Mouse (Mus musculus) adrenal gland, postnatal 36 days (tissue): ENCODE results near the gene Cdk15. TPM values are rescaled to one million over a fixed set of nuclear protein-coding genes. Genes with fewer than 3 reads are reported as not detected.
A peak's percentile ranks its signal among the peaks of the same experiment; 100 is the strongest.

Source experiments
- DNase-seq, 2 experiments: peaks; one replicate each; pipeline ENCODE4 v3.0.0; 2021; ENCODE audit warnings: mixed read lengths in 1 of 2
- long read RNA-seq, 2 experiments: library from polyadenylated mRNA; stranded (forward); transcript quantifications; one replicate each; pipeline ENCODE4 v2.0.0; 2021; ENCODE audit warnings: borderline sequencing depth in 2 of 2
- total RNA-seq, 2 experiments: library from RNA; stranded (reverse); gene quantifications; 2 replicates each; pipeline ENCODE4 v1.2.3; 2021

The Cdk15 gene
- total RNA-seq: under 1 TPM in 1 of 2 experiments, not detected in 1; 0.20 TPM
- long read RNA-seq, experiment 1: 0 reads
- long read RNA-seq, experiment 2: 0 reads

- peak; percentile 49 to 52 for DNase-seq
Observed at GRCm38 (mm10) chr1:59256751-59257231, at the start of gene Cdk15. Cdk15 (plus strand) TSS chr1:59256906.

DNA sequence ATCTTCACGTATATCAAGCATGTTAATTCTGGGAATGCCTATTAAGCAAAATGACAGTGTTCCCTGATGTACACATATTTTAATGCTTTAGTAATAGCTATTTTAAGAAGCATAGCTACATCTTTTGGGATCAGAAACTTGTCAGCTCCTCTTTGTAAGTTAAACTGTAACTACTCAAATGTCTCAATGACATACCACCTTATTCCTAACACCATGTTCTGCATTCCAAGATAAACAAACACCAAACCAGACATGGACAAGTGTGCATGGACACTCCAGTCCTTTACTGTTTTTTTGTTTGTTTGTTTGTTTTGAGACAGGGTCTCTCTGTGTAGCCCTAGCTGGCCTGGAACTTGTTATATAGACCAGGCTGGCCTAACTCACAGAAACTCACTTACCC is 48.4 kb upstream of the Cdk15 start:
- no peak for DNase-seq

DNA sequence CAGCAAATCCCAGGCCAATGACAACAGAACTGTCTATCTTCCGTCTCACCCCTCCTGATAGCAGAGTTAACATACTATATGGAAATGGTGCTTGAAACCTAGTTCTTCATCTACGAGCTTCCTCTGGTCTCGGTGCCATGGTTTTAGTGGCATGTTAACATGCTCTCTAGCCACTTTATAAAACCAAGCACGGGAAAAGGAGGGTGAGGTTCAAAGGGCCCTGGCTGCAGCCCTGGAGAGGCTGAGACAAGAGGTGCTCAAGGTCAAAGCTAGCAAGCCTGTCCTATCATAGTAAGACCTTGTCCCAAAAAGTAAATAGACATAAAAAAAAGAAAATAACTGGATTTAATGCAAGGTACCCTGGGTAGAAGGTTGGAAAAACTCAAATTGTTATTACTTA is 45.1 kb upstream of the Cdk15 start:
- DNase-seq: no peak

DNA sequence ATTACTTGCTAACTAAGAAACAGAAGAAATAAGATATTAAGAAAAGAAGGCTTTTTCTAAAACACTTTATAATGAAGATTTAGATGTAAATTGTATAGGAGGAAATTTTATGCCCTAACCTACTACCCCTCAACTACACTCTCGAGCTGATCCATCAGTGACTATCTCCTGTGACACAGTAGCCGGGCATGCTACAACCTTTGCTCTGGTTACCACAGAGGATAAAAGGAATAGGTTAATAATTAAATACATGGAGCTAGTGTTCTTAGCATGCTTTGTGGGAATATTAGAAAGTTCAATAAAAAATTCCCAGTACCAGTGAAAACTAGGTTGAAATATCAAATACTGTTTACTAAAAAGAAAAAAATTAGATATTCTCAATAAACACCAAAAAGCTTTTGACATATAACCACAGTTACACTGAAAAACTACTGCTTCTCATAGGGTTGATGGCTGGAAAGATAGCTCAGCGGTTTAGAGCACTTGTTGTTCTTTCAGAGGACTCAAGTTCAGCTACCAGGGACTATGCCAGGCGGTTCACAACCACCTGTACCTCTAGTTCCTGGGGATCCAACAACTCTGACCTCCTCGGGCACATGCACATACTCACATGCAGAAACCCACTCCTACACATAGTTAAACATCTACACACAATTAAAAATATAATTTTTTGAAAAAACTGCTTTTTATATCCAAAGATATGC is 44.5 kb upstream of the Cdk15 start:
- DNase-seq: no peak

GRCm38 (mm10) chr1:59212951-59213350 is 43.8 kb upstream of the Cdk15 start:
- no peak for DNase-seq

- DNase-seq: no peak
Observed at GRCm38 (mm10) chr1:59215446-59215845, 41.3 kb upstream of the Cdk15 start.

DNA sequence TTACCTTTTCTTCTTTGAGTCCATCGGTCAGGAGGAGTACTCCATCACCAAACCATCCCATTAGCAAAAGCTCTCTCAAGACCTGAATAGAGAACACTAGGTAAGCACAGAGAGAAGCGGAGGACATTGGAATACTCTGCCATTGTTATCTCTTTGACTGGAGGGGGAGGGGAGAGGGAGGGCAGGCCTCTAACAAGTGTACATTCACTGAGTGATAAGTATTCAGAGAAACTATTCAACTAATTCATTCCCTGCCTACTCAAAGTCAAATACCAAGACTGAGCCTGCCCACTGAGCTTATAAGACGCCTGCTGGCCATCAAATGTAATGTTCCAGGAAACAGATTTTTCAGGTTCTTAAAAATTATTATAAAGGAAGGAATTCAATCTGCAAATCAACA is 36.3 kb upstream of the Cdk15 start:
- DNase-seq: no peak

DNA sequence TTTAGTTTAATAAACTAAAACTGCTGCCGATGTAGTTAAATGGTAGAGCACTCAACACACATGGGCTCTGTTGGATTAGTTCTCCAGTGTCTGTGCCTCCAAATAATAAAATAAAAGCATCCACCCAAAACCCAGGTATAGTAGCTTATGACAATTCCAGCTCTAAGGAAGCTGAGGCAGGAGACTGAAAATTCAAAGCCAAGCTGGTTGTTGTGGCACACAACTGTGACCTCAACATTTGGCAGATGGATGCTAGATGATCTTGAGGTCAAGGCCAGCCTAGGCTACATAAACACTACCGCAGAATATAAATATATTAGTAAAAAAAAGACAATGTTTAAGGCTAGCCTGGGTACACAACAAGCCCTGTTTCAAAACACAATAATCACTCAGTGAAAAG is 35.1 kb upstream of the Cdk15 start:
- no peak for DNase-seq

GRCm38 (mm10) chr1:59222101-59222825 is 34.4 kb upstream of the Cdk15 start:
- no peak for DNase-seq

GRCm38 (mm10) chr1:59228552-59228951 is 28.2 kb upstream of the Cdk15 start:
- DNase-seq: no peak

DNA sequence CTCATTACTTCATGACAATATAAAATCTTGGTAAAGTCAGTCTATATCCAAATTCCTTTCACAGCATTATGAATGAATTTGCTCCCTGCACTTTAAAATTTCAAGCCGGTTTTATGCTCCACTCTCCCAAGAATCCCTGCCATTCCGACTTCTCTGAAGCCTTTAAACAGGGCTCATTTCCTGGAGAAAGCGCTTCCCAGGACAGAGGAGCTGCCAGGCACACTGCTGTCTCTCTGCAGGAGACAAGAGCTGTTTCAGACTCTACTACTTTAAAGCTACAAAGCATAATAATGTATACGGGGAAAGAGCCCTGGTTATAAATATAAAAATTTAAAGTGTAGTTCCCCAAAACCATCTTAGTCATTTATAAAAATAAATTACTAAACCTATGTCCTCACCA is 27.5 kb upstream of the Cdk15 start:
- DNase-seq: no peak

DNA sequence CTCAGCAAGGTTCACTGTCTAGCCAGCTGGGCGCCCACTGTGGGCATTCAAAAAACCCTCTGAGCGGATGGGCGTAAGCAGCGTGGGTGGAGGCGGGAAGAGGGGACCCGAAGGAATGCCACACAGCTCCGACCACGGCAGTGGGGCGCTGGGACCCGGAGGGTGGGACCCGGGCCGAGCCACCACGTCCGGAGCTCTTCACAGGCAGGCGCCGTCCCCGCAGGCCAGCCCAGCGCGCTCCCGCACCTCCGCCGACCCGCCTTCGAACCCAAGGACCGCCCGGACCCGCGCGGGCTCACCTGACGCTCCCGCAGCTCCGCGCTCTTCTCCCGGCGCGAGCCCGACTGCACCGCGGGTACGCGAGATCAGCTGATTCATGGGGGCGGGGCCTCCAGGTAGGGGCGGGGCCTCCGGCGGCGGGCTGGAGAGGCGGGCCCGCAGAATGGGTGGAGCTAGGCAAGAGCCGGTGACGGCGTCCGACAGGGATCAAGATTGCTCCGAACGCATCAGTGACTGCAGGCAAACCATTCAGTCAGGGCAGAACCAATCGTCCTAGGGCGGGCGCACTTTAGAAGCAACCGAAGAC is 19.8 kb upstream of the Cdk15 start, which contains the start of gene Als2:
Gene Als2 (minus strand): TSS at position 376 of the 586 bp plus-strand sequence.
- DNase-seq: peak; percentile 99

- DNase-seq: peak; percentile 69 to 77
Observed at GRCm38 (mm10) chr1:59237614-59238211, 19.0 kb upstream of the Cdk15 start.

DNA sequence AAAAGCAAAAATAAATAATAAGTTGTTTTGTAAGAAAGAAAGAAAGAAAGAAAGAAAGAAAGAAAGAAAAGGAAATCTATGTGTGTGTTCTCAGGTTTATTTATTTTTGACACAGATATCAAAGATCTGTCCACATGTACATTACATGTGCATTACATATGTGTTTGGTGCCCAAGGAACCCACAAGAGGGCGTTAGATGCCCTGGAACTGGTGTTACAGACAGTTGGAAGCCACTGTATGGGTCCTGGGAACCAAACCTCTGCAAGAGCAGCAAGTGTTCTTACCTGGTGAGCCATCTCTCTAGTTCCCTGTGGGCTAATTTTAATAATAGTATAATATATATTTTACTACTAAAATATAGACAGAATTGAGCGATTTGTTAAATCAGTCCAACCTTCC is 12.9 kb upstream of the Cdk15 start:
- no peak for DNase-seq

GRCm38 (mm10) chr1:59247602-59248001 is 9.1 kb upstream of the Cdk15 start:
- DNase-seq: peak; percentile 55 to 60

- no peak for DNase-seq
Observed at GRCm38 (mm10) chr1:59252762-59253161, 3.9 kb upstream of the Cdk15 start.

GRCm38 (mm10) chr1:59253301-59253909 is 3.3 kb upstream of the Cdk15 start:
- DNase-seq: peak; percentile 8 to 9

GRCm38 (mm10) chr1:59257736-59258135 is 1.0 kb downstream of the Cdk15 start:
- DNase-seq: no peak

- no peak for DNase-seq
Observed at GRCm38 (mm10) chr1:59268931-59269330, 12.2 kb downstream of the Cdk15 start.

DNA sequence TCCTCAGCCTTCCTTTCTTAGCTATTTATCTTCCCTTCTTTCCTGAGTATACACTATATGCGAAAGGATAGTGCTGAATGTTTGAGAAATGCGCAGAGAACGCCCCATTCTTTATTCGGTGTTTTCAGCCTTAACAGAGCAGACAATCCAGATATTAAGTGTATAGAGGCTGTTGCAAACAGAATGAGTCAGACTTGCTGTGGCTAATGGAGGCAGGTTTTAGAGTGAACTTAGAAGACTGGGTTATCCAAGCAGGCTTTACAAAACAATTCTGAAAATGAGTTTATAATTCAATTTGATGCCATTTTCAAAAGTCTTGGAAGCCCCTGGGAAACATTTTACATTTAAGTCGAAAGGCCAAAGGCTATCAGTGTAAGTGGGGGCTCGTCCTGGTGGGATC is 12.8 kb downstream of the Cdk15 start:
- no peak for DNase-seq

DNA sequence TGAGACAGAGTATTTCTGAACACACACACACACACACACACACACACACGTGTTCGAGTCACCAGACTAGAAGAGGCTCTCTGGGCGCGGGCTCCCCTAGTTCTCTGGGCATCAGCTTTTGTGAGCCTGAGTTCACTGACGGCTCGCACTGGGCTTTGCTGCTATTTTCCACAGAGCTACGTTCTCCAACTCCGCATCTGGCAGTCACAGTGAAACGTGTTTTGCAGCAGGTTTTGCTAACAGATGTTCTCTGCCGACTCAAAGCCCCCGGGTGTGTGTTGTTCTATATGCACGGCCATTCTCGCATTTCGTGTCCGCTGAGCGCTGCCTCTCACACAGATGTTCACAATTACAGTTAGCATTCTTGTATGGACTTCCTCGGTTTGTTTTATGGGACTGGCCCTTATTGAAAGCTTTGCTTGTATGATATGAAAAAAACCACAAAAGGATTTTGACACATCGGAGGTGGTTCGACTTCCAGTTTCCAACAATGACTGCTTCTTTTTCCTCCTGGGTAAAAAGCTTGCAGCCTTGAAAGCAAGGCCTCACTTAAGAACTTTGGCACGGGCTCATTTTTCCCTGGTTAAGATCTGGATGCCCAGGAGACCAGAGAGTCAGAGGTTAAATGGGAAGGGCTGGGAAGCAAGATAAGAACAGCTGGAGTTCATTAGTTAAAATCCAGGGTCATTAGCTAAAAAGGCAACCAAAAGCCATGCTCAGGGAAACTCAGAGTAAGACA is 13.4 kb downstream of the Cdk15 start:
- peak; percentile 10 to 35 for DNase-seq
